Mouse (Mus musculus): Measurements from ENCODE around the gene Arhgap40.
A peak's percentile ranks its signal among the peaks of the same experiment; 100 is the strongest.

The Arhgap40 gene

DNA sequence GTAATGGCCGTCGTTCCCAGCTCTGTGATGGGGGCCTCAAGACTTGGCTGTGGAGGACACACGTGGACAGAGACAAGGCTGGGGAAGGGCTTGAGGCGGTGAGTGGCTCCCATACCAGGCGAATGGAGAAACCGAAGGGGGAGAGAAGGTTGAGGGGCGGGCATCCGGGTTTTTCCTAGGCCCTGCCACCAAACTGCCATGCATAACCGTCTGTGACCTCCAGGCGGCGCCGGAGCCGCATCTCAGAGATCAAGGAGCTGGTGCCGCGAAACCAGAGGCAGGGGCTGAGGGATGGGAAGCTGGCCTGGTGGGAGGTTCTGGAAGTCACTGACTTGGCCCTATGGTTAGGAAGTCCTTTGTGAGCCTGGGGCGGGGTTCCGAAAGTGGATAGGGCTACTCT, 34.2 kb downstream of the Arhgap40 start:
- peak; percentile 81 for DNase-seq (ENCODE audit: low read depth, low spot score)

- DNase-seq (ENCODE audit: low read depth, low spot score) = peak; percentile 89
Measured at GRCm38 (mm10) chr2:158550067-158550466, 37.5 kb downstream of the Arhgap40 start.

DNA sequence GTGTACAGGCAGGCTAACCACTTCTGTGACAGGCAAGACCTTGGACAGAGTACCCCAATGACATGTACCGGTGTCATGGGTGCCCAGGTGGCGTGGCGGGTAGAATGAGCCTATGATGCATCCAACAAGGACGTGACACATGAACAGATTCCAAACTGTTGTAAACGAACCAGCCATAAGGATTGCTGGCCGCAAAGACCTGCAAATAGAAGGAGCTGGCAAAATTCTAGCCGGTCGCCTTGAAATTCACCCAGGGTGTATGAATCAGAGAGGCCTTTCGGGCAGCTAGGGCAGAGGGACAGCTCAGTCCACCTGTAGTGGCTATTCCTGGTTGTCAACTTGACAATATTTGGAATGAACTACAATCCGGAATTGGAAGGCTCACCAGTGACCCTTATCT, 41.8 kb downstream of the Arhgap40 start:
- DNase-seq (ENCODE audit: low read depth, low spot score) = no peak

GRCm38 (mm10) chr2:158555252-158555651, 42.7 kb downstream of the Arhgap40 start:
- no peak for DNase-seq (ENCODE audit: low read depth, low spot score)

DNA sequence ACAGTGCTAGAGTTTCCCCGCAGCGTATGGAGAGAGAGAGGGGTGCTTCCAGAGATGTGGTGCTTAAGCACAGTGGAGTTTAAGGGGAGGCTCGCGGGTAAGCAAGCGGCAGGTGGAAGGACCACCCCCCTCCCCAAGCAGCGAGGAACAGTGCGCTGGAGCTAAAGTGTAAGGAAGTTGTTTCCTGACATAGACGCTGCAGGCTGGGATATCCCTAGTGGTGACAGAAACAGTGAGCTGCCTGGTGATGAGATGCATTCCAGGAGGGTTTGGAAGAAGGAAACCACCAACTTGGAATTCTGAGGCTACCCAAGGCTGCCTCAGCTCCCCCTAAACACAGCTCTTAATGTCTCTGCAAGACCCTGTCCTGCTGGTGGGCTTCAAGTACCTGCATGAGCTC, 43.2 kb downstream of the Arhgap40 start:
- peak; percentile 31 for DNase-seq (ENCODE audit: low read depth, low spot score)

DNA sequence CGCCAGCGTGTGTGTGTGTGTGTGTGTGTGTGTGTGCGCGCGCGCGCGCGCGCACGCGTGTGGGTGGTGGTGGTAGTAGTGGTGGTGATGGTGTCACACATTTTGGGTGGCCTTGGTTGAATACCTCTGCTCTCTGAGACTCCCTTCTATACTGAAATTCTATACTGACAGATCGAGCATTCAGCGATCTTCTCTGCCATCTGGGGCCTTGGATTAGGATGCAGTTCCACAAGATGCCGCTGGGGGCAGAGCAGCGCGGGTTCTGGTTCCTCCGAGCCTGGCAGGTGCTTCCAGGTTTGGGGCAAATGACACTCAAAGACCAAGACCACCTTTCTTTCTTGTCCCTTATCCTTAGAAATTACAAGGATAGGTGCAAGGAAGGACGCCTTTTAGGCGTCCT, 43.6 kb downstream of the Arhgap40 start:
- DNase-seq (ENCODE audit: low read depth, low spot score) = peak; percentile 75

- peak; percentile 36 for DNase-seq (ENCODE audit: low read depth, low spot score)
Measured at GRCm38 (mm10) chr2:158556750-158557149, 44.2 kb downstream of the Arhgap40 start.

DNA sequence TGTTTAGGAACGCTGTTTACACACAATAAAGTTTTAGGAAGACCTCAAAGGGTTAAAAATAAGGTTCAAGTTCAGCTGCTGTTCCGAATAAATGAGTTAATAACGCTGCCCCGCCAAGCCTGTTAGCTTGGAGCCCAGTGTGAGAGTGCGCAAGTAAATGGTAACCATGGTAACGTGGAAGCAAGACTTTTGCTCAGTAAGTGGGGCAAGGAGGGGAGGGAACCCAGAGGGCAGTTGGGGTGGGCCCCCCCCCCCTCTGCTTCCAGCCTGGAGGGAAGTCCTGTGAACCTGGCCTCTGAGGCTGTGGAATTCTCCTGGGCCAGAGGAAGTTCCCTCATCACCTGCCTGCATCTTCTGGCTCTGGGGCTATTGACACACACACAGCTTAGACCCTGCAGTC, 47.3 kb downstream of the Arhgap40 start:
- DNase-seq (ENCODE audit: low read depth, low spot score) = peak; percentile 47

DNA sequence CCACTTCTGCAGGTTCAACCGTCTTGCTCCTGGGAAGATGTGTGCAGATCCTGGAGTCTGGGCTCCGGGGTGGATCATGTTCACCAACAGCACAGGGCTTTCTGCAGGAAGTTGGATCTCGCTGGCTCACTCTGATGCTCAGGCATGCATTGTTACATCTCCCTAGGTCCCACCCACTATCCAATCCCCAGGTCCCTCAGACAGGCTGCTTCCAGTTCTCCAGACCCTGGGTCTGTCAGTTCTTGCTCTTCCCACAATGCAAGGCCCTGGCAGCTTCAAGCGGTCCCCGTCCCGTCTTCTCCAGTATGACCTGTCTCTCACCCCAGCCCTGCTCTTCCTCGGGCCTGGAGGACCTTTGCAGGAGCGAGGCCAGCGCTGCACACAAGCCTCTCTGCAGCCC, 48.2 kb downstream of the Arhgap40 start:
- DNase-seq (ENCODE audit: low read depth, low spot score) = no peak

DNA sequence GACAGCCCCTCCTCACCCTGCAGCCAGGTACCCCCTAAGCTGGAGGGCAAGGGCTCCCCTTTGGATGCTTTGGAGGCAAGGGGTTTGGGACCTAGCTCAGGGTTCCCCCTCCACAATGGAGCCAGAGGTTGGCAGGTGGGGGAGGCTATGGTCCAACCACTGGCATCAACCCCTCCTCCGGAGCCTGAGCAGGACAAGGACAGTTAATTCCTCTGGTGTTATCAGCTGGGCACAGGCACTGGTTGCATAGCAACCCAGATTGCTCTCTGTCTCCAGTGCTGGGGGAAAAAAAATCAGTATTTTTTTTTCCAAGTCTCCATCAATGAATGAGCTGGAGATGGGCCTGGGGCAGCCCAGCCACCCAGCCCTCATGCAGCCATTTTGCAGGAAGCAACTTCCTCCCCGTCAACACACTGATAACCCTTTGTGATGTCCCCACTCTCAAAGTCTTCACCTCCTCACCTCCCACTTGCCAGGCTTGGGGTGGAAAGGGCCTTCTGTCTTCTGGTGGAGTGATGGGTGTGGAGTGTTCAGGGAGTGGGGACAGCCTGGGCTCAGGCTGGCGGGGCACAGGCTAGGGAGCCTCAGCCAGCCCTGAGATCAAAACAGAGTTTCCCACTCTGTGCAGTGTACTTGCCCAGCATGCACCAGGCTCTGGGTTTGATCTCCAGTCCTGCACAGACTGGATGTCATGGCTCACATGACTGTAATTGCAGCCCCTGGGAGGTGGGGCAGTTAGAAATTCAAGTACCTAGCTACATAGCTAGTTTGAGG, 49.0 kb downstream of the Arhgap40 start:
- peak; percentile 49 for DNase-seq (ENCODE audit: low read depth, low spot score)

DNA sequence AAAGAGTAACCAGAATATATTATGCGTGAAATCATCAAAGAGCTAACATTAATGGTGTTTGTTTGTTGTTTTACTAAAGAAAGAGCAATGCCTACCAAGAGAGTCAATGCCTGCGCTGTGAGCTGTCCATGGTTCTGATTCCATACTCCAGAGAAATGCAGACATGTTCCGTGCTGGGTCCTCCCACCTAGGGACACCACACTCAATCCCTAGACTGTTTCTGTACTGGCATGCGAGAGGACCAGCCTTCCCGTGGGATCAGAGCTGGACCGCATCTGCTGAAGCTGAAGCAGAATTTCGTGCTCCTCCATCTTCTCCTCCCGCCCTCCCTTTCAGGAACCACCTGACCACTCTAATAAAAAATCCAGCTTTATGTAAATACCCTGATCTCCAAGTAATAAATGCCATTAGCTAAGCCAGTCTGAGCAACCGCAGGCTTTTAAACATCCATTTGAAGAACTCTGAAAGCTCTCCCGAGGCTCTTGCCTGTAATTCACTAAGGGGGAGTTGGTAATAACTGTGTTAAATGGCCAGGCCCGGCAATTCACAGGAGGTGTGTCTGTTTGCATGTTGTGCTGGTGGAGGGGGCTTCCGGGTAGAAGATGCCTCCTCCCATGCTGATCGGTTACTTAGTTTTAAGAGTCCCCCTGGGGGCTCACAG, 58.0 kb downstream of the Arhgap40 start:
- DNase-seq (ENCODE audit: low read depth, low spot score) = no peak

- DNase-seq (ENCODE audit: low read depth, low spot score) = no peak
Measured at GRCm38 (mm10) chr2:158579979-158580378, 67.4 kb downstream of the Arhgap40 start.

- DNase-seq (ENCODE audit: low read depth, low spot score) = no peak
Measured at GRCm38 (mm10) chr2:158584621-158585358, 72.2 kb downstream of the Arhgap40 start.

- no peak for DNase-seq (ENCODE audit: low read depth, low spot score)
Measured at GRCm38 (mm10) chr2:158588524-158589271, 76.1 kb downstream of the Arhgap40 start.

DNA sequence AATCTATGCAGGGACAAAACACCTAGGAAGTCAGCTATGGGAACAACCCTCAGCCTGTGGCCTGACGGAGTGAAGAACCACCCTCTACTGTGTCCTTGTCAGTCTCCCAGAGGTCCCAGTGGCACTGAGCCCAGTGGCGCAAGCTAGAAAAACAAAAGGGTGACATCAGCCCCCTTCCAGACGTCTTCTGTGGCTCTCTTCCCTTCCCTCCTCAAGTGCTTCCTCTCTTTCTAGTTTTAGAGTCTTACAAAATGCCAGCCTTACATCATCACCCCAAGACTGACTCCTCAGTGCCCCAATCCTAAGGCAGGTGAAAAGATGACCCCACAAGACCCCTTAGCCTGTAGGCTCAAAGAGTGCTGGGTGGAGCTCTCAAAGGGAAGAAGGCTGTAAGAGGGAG, 77.9 kb downstream of the Arhgap40 start:
- DNase-seq (ENCODE audit: low read depth, low spot score) = no peak

DNA sequence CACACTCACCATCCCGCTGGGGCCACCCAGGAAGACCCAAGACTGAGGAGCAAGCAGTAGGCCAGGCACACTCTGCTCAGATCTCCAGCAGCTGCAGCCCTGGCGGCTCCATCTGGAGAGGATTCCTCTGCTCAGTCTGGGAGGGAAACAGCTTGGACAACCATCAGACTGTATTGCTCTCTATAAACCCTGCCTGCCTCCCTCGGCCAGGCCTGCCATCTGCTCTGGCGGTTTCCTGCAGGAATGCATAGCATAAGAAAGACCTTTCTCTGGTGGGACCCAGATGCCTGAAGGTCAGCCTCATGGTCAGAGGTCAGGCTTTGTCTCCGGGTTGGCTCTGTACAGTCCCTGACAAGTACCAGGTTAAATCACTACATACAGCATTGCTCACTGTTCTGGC, 78.7 kb downstream of the Arhgap40 start:
- peak; percentile 38 for DNase-seq (ENCODE audit: low read depth, low spot score)

DNA sequence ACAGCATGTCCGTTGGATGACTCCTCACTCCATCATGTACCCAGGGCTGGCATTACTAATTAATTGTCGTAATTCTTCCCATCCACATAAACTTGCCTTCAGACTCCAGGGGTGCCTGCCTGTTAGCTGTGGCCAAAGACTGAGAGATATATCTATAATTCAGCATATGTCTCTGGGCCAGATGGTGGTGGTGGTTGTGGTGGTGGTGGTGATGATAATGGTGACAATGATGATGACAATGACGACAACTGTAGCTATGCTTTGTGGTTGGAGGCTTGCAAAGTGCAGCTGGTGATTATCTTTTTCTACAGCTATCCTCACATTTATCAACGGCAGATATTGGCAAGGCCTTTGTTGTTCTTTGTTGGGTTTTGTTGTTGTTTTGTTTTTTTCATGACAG, 80.8 kb downstream of the Arhgap40 start:
- DNase-seq (ENCODE audit: low read depth, low spot score) = no peak

GRCm38 (mm10) chr2:158595103-158595502, 82.5 kb downstream of the Arhgap40 start:
- peak; percentile 68 for DNase-seq (ENCODE audit: low read depth, low spot score)

DNA sequence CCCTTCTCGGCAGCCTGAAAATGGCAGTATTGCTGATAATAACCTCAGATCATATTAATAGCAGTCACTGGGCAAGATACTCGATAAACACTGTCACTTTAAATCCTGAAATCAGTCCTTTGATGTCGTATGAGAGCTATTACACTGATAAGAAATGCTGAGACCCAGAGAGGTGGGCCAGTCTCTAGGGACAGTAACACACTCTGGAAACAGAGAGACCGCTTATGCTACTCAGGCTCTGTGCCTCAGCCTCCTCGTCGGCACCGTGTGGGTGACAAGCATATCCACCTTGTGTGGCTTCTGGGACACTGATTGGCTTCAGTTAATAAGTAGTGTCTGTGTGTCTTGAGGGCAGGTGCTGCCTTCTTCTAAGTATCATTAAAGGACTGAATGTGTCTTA, 83.0 kb downstream of the Arhgap40 start:
- DNase-seq (ENCODE audit: low read depth, low spot score) = no peak

DNA sequence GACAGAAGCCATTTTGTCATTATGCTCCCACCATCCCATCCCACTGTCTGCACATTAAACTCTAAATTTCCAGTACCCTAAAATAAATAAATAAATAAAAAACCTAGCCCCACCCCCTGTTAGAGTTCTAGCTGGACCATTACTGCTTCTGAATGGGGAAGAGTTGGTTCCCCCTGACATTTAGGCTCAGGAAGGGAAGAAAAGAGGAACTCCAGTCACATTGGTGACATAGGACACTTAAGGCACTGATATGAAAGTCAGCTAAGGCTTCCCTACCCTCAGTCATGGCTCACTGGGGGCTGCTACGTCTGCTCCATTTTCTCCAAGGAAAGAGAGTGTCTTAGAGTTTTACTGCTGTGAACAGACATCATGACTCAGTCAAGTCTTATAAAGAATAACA, 84.2 kb downstream of the Arhgap40 start:
- DNase-seq (ENCODE audit: low read depth, low spot score) = no peak
